Mouse (Mus musculus) cerebellum, postnatal 25 days (tissue): ENCODE results near the gene Slfn3.
"Not testable (repeated sequence)": the region's sequence is repeated elsewhere in the genome, so short reads cannot be mapped to it uniquely, and the experiment has no call there.

Experiments used
- DNase-seq, 2 experiments: peaks; one replicate each; pipeline ENCODE4 v3.0.0; 2021; ENCODE audit warnings: mixed read lengths in 2 of 2

Slfn3 gene

DNA sequence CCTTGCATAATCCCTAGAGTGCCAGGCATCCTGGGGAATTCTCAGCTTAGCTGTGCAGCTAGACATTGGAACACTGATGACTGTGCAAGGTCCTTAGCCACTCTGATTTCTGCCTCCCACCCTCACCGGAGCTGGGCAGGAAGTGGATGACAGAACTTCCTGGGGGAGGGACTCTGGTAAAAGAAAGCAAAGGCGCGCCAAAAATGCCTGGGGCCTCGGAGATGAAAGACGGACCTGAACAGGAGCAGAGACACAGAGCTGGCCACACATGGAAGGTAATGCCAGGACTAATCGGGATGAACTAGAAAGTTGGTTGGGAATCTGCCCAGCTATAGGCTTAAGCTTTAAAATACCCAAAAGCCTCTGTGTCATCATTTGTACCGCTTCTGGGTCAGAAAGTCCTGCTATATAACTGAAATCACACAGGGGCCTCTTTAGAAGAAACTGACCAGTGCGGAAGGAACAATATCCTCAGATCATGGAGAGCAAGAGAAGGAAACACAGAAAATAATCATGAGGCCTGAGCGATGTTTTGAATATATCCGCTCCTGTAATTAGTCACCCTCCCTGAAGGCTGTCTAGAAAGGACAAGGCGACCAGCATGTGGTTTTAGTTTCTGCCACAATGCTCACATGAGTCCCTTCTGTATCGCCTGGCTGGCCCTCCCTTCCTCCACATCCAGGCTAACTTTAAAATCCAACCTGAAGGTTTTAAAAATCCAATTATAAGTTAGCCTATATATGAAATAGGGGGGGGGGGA, at the start of gene Slfn3:
Gene Slfn3, plus strand, starts transcription at position 197 of the 760 bp plus-strand sequence.
- DNase-seq = peak in 1 of 2 experiments; percentile 14

DNA sequence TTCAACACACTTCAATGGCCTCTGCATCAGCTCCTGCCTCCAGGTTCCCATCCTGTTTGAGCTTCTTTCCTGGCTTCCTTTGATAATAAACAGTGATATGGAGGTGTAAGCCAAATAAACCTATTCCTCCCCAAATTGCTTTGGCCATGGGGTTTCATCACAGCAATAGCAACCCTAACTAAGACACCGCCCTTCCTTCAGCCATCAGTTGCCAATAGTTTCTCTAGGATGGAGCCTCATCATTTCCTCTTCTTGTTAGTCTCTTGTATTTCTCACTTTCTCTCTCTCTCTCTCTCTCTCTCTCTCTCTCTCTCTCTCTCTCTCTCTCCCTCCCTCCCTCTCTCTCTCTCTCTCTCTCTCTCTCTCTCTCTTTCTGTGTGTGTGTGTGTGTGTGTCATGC, 42.2 kb upstream of the Slfn3 start:
- not testable (repeated sequence) for DNase-seq

DNA sequence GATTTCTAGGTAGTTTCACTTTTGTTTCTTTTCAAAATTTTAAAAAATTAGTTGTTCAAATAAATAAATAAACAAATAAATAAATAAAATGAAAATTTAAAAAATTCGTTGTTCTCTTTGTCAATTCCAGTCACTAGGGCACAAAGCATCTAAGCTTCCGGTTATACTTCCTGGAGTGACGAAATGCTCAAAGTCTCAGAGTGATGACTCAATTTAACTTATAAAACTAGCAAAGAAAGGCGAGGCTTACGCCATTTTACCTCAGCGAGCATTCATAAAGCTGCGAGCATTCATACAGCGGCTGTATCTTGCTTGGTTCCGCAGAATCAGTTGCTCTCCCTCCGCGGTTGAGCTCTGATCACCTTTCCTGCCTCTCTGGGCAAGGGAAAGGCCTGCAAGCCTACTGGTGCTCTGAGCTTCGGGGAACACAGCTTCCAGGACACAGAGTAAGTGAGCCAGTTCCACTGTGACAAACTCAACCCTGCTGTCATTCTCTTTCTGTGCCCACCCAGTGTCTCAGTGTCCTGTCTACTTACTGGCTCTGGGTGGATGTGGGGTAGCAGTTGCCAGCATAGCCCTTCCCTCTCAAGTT, 16.1 kb upstream of the Slfn3 start, which contains the start of gene Slfn4:
Gene Slfn4, plus strand, starts transcription at position 239 of the 592 bp plus-strand sequence.
- no peak for DNase-seq

DNA sequence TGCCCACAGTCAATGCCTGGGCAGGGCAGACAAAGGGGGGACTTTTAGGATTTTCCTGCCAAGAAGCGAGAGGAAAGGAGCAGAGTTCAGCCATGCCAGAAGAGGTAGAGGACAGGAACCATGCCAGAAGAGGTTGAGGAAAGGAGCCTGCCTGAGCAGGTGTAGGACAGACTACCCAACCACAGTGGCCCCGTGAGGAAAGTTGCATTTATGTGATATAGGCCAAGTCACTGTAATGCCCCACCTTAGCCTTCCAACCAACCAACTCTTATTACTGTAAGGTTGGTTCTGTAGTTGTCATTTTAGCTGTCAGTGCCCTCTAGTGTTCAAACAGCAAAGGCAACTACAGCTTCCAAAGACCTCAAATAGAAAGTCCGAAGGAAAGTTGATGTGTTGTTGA, 871 bp downstream of the Slfn3 start:
- peak in 1 of 2 experiments; percentile 3 for DNase-seq

DNA sequence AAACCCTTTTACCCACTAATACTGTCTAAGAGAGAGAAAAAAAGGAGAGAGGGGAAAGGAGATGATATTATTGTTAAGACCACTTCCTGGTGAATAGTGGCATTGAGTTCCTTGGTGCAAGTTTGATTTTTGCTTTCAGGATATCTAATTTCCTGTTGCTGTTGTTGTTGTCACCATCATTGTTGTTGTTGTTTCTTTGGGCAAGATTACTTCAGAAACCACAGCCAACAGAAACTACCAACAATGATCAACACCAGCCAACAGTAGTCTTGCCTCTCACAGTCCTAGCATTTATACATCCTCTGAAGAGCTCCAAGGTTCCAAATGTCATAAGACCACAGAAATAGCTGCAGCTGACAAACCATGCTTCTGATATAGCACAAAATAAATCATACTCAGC, 13.9 kb downstream of the Slfn3 start:
- DNase-seq = no peak

DNA sequence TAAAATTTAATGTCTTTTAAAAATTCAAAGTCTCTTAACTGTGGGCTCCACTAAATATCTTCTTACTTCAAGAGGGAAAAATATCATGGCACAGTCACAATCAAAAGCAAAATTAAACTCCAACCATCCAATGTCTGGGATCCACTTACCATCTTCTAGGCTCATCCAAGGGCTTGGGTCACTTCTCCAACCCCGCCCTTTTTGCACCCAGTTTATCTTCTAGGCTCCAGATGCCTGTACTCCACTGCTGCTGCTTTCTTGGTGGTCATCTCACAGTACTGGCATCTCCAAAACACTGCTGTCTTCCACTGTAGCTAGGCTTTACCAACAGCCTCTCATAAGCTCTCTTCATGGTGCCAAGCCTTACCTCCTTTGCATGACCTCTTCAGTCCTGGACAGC, 25.0 kb downstream of the Slfn3 start:
- DNase-seq = no peak

DNA sequence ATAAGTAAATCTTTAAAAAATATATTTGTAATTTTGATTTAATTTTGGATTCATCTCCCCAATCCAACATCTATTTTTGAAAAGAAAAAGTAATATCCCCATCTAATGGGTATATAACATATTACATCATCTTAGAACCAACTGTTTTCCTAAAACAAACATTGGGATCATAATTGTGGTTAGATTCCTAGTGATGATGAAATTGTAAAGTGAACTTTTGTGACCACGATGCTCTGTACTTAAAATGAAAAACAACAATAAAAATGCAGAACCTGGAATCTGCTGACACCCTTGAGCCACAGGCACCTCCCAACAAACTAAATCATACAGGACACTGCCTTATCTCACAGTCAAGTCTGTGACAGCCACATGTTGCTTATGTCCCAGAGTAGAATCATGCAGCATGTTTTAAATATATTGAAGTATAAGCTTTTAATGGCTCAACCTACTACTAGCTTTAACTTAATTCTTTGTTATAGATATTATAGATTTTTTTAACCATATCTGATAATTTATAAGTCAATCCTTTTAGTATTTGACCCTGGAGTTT, 30.3 kb downstream of the Slfn3 start:
- DNase-seq = no peak

DNA sequence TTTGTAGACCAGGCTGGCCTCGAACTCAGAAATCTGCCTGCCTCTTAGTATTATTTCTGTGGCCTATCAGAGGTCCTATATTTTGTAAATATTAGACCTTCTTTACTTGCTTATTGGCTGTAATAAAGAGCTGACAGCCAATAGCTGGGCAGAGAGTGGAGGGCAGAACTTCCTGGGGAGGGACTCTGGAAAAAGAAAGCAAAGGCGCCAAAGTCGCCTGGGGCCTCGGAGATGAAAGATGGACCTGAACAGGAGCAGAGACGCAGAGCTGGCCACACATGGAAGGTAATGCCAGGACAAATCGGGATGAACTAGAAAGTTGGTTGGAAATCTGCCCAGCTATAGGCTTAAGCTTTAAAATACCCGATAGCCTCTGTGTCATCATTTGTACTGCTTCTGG, 32.2 kb downstream of the Slfn3 start:
- no peak for DNase-seq

DNA sequence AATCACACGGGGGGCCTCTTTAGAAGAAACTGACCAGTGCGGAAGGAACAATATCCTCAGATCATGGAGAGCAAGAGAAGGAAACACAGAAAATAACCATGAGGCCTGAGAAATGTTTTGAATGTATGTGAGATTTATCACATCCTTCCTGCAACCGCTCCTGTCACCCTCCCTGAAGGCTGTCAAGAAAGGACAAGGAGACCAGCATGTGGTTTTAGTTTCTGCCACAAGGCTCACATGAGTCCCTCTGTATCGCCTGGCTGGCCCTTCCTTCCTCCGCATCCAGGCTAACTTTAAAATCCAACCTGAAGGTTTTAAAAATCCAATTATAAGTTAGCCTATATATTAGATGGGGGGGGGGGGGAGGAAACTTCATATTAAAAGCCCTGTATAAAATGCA, 32.7 kb downstream of the Slfn3 start:
- DNase-seq = not testable (repeated sequence)

DNA sequence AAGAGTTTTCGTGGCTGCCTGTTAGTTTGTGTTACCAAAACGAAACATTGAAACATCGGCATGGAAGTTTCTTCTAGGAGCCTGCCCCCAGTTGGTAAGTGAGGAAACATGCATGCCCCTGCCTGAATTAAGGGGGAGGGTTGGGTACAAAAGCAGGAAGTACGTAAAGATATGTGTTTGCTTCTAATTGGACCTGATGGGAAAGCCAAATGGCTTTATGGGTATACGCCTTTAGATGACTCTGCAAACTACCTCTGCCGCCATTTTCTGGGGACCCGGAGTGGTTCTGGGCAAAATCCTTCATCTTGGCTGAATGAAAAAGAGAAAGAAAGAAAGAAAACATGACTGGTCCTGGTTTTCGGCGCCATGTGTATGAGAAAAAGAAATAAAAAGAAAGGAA, 33.1 kb downstream of the Slfn3 start:
- DNase-seq = no peak

DNA sequence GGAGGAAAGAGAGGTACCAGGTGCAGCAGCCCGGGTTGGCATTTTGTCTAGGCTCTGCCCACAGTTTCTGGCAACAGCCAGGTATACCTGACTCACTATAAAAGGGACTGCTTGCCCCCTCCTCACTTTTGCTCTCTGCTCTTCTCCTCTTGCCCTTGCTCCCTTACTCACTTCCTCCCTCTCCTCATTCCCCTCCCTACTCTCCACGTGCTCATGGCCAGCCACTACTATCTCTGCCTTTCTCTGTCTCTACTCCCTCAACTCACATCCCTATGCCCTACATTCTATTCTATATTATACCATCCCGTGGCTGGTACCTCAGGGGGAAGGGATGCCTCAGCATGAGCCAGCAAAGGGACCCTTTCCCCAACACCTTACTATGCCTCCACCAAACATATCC, 33.6 kb downstream of the Slfn3 start:
- no peak for DNase-seq

DNA sequence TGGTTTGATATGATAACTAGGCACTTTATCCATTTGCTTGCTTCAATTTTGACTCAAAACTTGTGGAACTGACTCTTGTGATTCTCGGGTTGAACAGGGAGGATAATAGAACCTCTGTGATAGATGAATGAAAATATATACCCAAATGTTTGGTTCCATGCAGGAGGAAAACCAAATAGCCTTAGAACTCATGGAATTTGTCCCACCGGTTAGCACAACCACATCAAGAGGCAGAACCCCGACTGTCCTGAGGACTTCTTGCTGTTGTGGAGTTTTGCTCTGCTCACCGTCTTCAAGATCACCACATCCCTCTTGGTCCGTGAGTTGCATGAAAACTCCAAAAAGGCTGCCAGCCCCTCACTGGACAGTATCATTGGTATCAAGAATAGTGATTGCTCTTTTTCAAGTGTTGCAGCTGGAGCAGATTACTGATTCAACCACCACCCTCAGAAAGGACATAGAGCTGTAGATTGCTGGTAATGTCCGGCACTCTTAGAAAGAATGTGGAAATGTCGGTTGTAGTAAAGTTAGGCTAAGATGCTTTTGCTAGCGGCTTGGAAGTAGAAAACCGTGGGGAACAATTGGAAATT, 34.3 kb downstream of the Slfn3 start:
- no peak for DNase-seq

DNA sequence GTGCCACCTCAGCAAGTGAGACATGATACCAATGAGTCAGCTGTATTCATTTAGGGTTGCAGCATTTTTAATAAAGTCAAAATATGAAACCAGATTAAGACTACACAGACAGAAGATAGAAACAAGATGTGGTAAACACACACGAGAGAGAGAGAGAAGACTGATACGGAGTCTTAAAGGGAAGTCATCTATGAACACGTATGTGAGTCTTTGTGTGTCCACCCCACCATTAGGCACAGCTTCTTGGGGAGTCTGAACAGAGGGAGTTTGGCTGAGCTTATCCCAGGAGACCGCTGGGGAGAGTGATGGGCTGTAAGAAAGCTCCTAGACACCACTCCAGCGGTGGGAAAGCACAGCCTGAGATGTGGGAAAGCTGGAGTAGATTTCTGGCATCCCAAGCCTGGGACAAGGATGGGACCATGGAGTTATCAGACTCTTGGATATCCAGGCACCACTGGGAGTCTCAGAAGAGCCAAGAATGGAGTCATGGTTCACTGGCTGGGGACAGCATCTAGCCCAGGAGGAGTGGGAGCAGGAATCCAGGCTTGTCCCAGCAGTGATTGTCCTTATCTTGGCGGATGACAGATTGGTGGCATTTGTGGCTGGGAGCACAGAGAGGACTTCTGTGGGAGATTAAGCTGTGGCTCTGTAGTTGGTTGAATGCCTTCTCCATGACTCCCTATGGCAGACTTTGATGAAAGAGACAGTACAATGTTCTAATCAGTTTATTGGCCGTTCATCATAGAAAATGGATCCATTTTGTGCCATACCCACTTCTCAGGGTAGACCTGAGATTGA, 37.0 kb downstream of the Slfn3 start:
- no peak for DNase-seq

DNA sequence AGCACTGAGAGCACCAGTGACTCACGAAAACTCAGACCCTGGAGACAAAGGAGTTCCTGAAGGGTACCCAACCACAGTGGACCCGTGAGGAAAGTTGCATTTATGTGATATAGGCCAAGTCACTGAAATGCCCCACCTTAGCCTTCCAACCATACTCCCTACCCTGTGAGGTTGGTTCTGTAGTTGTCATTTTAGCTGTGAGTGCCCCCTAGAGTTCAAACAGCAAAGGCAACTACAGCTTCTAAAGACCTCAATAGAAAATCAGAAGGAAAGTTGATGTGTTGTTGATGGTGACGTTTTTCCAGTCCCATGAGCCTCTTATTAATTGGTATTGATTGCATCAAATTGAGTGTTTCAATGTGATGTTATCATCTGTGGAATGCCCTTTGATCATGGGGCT, 39.8 kb downstream of the Slfn3 start:
- DNase-seq = peak in 1 of 2 experiments; percentile 7

DNA sequence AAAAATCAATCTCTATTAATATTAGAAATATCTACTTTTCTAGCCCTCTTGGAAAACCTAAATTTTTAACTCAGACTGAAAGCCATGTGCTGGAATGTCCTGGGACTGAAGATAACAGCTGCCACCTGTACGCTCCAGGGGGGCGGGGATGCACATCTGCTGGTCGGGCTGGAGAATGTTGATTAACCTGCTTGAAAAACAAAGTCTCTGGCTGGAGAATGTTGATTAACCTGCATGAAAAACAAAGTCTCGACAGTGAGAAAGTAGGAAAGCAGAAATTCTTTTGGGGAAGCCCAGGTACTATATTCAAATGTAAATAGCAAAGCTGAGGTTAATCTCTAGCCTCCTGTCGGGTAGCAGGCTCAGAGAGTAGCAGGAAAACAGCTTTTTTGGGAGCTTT, 42.5 kb downstream of the Slfn3 start:
- not testable (repeated sequence) for DNase-seq

DNA sequence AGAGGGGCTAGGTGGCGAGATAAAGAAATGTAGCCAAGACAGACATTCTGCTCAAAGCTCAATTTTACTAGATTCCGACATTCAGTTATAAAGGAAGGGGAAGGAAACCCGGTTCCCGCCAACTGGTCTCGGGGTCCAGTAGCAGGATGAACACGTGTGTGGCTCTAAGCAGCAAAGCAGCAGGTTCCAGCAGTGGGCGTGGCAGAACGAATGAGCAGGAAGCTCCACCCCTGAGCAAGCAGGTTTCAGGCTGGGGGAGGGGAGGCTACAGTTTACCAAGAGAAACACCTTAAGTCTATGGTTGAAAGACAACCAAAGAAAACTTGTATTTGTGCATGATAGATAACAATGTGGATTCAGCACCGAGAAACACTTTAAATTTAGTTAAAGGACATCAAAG, 46.3 kb downstream of the Slfn3 start:
- DNase-seq = not testable (repeated sequence)

DNA sequence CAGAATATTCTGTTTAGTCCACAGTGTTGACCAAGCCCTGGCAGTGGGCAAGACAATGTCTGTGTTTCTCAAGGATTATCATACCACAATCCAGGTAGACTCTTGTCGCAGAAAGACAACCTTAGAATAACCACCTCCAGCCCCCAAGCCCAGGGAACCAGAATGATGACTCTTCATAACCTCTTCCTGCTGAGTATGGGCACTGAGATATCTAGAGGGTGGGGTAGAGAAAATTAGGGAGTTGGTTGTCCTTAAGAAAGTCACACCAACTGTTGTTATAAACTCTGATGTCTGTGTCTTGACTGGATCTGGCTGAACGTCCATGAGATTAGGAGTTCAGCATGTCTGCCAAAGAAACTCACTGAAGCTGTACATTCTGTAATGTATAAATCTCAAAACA, 47.3 kb downstream of the Slfn3 start:
- no peak for DNase-seq

DNA sequence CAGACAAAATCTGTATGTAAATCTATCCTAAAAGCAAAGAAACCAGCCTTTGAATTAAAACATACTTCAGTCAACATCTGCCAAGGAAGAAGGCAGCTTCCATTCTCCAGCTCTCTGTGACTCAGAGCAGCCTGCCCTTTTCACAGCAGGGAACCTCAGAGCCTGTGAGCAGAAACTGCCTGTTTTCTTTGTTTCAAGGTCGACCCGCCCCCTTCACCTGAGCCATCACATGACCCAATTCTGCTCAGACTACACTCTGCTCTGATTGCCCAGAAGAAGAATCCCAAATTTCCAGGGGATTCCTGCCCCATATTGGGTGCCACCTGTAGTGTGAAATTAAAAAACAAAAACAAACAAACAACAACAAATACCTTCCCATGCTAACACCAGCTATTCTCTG, 48.7 kb downstream of the Slfn3 start:
- no peak for DNase-seq

DNA sequence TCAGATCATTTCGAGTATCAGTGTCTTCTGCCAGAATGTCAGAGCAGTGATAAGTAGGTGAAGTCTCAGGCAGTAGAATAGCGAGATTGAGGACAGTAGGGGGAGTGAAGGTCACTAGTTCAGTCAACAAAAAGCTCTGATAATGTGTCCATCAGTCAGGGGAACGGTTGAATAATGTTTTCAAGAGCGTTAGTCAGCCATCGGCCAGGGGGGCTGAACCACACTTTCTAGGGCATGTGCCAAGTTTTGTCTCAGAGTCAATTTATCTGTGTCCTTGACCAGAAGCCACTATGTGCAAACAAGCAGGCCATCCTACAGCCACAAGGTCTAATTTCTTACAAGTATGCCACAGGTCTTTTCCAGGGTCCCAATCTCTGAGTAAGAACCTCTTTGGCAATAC, 66.1 kb downstream of the Slfn3 start:
- not testable (repeated sequence) for DNase-seq

DNA sequence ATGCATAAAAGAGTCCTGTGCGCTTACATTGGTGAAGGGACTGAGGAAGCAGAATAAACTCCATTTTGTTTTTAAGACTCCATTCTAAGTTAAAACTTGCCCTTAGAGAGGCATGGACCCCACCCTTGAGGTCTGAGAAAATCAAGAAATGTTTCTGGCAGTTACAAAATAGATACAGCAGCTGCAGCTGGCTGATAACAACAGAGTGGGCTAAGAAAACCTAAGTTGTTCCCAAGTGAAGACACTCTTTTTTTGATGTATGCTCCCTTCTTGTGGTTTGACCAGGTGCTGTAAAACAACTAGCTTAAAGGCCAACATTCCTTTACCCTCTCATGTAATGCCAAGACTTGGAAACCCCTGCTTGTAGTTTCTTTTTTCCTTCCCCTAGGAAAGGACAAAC, 71.5 kb downstream of the Slfn3 start:
- no peak for DNase-seq

DNA sequence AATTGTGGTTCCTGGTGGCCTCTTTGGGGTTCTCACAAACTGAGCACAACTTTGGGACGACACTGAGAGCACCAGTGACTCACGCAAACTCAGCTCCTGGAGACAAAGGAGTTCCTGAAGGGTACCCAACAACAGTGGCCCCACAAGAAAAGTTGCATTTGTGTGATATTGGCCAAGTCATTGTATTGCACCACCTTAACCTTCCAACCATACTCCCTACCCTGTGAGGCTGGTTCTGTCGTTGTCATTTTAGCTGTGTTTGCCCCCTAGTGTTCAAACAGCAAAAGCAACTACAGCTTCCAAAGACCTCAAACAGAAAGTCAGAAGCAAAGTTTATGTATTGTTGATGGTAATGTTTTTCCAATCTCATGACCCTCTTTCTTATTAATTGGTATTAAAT, 72.0 kb downstream of the Slfn3 start:
- DNase-seq = no peak
